Mouse (Mus musculus): ENCODE data around the gene Rhbdf1.

GRCm38 (mm10) chr11:32186031-32186430 lies 36.1 kb downstream of the Rhbdf1 start:
- no peak for TF ChIP-seq CTCF (IDR thresholded peaks at IDR 0.05; ENCODE audit: low read depth)
- no peak for TF ChIP-seq EP300 (IDR thresholded peaks at IDR 0.05; ENCODE audit: low read depth)

Data from heart, postnatal 0 days (tissue).